Mouse (Mus musculus): ENCODE results near the gene 1700001J03Rik. TPM values are rescaled to one million over a fixed set of nuclear protein-coding genes. Genes with fewer than 3 reads are reported as not detected.
"Not testable (repeated sequence)": the region's sequence is repeated elsewhere in the genome, so short reads cannot be mapped to it uniquely, and the experiment has no call there.

1700001J03Rik gene
- polyA plus RNA-seq, 1 experiment from 2014 or later, result not detected

DNA sequence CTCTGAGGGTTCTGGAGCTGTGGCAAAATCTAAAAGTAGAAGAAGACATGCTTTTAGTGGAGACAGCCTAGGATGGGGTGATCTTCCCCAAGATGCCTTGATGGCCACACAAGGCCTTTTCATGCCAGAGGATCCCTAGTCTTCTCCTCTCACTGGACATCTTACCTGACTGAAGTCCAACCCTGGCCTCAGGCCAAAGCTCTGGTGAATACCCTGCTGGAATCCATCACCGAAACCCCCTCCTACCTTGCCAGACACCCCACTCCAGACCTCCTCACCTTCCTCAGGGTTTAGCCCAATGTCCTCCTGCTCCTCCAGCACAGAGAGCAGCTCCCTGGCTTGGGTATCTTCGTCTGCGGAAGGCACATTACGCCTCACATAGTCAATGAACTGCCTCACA lies 26.8 kb downstream of the 1700001J03Rik start:
- not testable (repeated sequence) for H3K27me3 ChIP-seq (ENCODE audit: control insufficient read depth, insufficient read depth, low read length); H3K4me1 ChIP-seq (ENCODE audit: control insufficient read depth, insufficient read depth, low read length); ATAC-seq (replicated peaks; ENCODE audit: extremely low read depth, insufficient read depth, low FRiP score); H3K27ac ChIP-seq (ENCODE audit: low read length); H3K9ac ChIP-seq (ENCODE audit: low read length); H3K4me3 ChIP-seq (ENCODE audit: low read length); H3K4me2 ChIP-seq (ENCODE audit: low read depth, low read length); H3K9me3 ChIP-seq (replicated peaks; ENCODE audit: control insufficient read depth, low read length); H3K36me3 ChIP-seq (ENCODE audit: control insufficient read depth, insufficient read depth)
- WGBS, result 80% methylated on average over 4 of the region's 4 CpGs

DNA sequence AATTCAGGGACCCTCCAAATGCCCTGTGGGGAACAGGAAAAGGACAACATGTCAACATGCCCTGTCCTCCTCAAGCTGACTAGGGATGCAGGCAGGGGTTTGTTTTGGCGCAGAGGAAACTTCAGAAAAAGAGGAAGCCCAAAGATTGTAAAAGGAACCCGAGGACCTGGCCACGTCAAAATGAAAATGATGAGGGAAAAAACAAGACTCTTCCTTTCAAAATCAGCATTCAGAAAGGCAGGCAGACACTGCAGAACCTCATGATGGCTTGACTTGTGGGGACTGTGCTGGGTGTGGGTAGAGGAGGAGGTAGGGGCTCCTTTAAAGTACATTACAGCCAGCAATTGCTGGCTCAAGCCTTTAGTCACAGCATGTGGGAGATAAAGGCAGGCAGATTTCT lies 34.6 kb downstream of the 1700001J03Rik start:
- no peak overlapping the region for H3K9ac ChIP-seq (ENCODE audit: low read length)
- no peaks in the 10 kb centered on the region for H3K36me3 ChIP-seq (ENCODE audit: control insufficient read depth, insufficient read depth)
- no peaks in the 10 kb centered on the region for H3K4me1 ChIP-seq (ENCODE audit: control insufficient read depth, insufficient read depth, low read length)
- no peaks in the 10 kb centered on the region for H3K27me3 ChIP-seq (ENCODE audit: control insufficient read depth, insufficient read depth, low read length)
- no peak for ATAC-seq (replicated peaks; ENCODE audit: extremely low read depth, insufficient read depth, low FRiP score)
- peaks cover 5% of the 10 kb centered on the region for H3K9me3 ChIP-seq (replicated peaks; ENCODE audit: control insufficient read depth, low read length)
- WGBS, result 59% methylated on average over 3 of the region's 3 CpGs
- no peak overlapping the region for H3K27ac ChIP-seq (ENCODE audit: low read length)
- no peak overlapping the region for H3K4me2 ChIP-seq (ENCODE audit: low read depth, low read length)
- no peak overlapping the region for H3K4me3 ChIP-seq (ENCODE audit: low read length)

- Histone ChIP-seq H3K4me3 (ENCODE audit: low read length) (no peak overlapping the region), H3K4me1 (ENCODE audit: control insufficient read depth, insufficient read depth, low read length) (no peaks in the 10 kb centered on the region), H3K9me3 (replicated peaks; ENCODE audit: control insufficient read depth, low read length) (peaks cover 3% of the 10 kb centered on the region), H3K27ac (ENCODE audit: low read length) (no peak overlapping the region), H3K36me3 (ENCODE audit: control insufficient read depth, insufficient read depth) (no peaks in the 10 kb centered on the region), H3K9ac (ENCODE audit: low read length) (no peak overlapping the region), H3K4me2 (ENCODE audit: low read depth, low read length) (no peak overlapping the region), H3K27me3 (ENCODE audit: control insufficient read depth, insufficient read depth, low read length) (no peaks in the 10 kb centered on the region)
- WGBS, result 43% methylated on average over 2 of the region's 2 CpGs
- no peak for ATAC-seq (replicated peaks; ENCODE audit: extremely low read depth, insufficient read depth, low FRiP score)
Observed at GRCm38 (mm10) chr5:146147903-146148302, 37.2 kb downstream of the 1700001J03Rik start.

Other genes starting within 250 kb of the 1700001J03Rik start
- gene Cyp3a25, start 175.7 kb downstream of the 1700001J03Rik start, polyA plus RNA-seq (2015; fragmentation: Nextera tagmentation; extraction: Ambion mirVana), result 0.16 TPM in 1 of 2 replicates, not detected in the other
- not detected in 2 replicates for gene Cyp3a59, start 106.0 kb downstream of the 1700001J03Rik start, polyA plus RNA-seq (2015; fragmentation: Nextera tagmentation; extraction: Ambion mirVana)
- gene Gm5565, start 24.8 kb downstream of the 1700001J03Rik start, polyA plus RNA-seq (2015; fragmentation: Nextera tagmentation; extraction: Ambion mirVana), result not detected in 2 replicates
- not detected in 2 replicates for gene Gm6309, start 14.6 kb downstream of the 1700001J03Rik start, polyA plus RNA-seq (2015; fragmentation: Nextera tagmentation; extraction: Ambion mirVana)
- gene Rnf6, start 36.3 kb upstream of the 1700001J03Rik start, polyA plus RNA-seq (2015; fragmentation: Nextera tagmentation; extraction: Ambion mirVana), result 53.1 and 57.1 TPM in 2 replicates
- 6.9 and 10.4 TPM in 2 replicates for gene Cdk8, start 45.9 kb upstream of the 1700001J03Rik start, polyA plus RNA-seq (2015; fragmentation: Nextera tagmentation; extraction: Ambion mirVana)
- 0.15 and 0.33 TPM in 2 replicates for gene Wasf3, start 199.7 kb upstream of the 1700001J03Rik start, polyA plus RNA-seq (2015; fragmentation: Nextera tagmentation; extraction: Ambion mirVana)